Mouse (Mus musculus) stomach, postnatal 0 days (tissue): ENCODE measurements around the gene Hist1h3f.

Source experiments
- CTCF ChIP-seq: IDR thresholded peaks from 2 replicates; pipeline ENCODE4 v1.5.1; 2016; ENCODE audit warnings: antibody characterized with exemption, low read depth, mild to moderate bottlenecking, moderate library complexity
- EP300 ChIP-seq: optimal IDR thresholded peaks from 2 replicates; pipeline ENCODE3; 2016; ENCODE audit warnings: antibody characterized with exemption

DNA sequence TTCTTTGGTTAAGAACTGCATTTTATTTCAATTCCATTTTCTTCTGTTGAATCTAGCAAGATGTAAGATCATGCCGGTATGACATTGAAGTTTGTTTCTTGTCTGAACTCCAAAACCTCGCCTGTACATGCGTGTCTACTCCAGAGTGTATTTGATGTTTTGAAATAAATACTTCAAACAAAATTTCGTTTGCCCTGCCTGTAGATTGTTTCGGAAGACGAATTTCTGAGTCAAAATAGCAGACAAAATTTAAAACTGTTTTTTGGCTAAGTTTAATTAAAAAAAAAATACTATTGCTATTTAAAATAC lies 25.6 kb upstream of the Hist1h3f start:
- TF ChIP-seq EP300 (no peak), CTCF (no peak)
